Mouse (Mus musculus) lung, postnatal 0 days (tissue): ENCODE measurements at regions not wholly inside any gene's neighbourhood (a gene's known extent, or its start where the extent isn't known, plus 50 kb on each side); places are given as distances from the start of the nearest gene placed in this dataset. TPM values are rescaled to one million over a fixed set of nuclear protein-coding genes. Genes with fewer than 3 reads are reported as not detected.

ENCODE experiments used
- ATAC-seq: fragments of 200-750 bp; cut with Nextera tagmentation; 2 replicates; pipeline ENCODE4 v1.8.0; 2017; ENCODE audit warnings: moderate library complexity
- DNase-seq: peaks from one replicate; pipeline ENCODE4 v3.0.0-alpha.2; 2016; ENCODE audit warnings: low spot score
- H3K27ac ChIP-seq: fragments of 300-500 bp; sonication (generic); 2 replicates; pipeline ENCODE4 v1.5.1; 2014; ENCODE audit warnings: antibody characterized with exemption, mild to moderate bottlenecking, low read length, mixed read lengths
- H3K27me3 ChIP-seq: fragments of 300-500 bp; sonication (generic); replicated peaks from 2 replicates; pipeline ENCODE4 v1.6.1; 2014; ENCODE audit warnings: low read length, mixed read lengths; ENCODE audit not compliant: insufficient read depth
- H3K36me3 ChIP-seq: fragments of 300-500 bp; sonication (generic); 2 replicates; pipeline ENCODE4 v1.6.1; 2014; ENCODE audit warnings: low read length, mixed read lengths; ENCODE audit not compliant: insufficient read depth
- H3K4me1 ChIP-seq: fragments of 300-500 bp; sonication (generic); 2 replicates; pipeline ENCODE4 v1.6.1; 2014; ENCODE audit warnings: antibody characterized with exemption, low read depth, low read length, mixed read lengths; ENCODE audit not compliant: insufficient read depth
- H3K4me2 ChIP-seq: fragments of 300-500 bp; sonication (generic); replicated peaks from 2 replicates; pipeline ENCODE4 v1.6.1; 2014; ENCODE audit warnings: low read depth, mild to moderate bottlenecking, low read length, moderate library complexity, mixed read lengths
- H3K4me3 ChIP-seq: fragments of 300-500 bp; sonication (generic); 2 replicates; pipeline ENCODE4 v1.5.1; 2014; ENCODE audit warnings: low read depth, low read length
- H3K9ac ChIP-seq: fragments of 300-500 bp; sonication (generic); replicated peaks from 2 replicates; pipeline ENCODE4 v1.6.1; 2014; ENCODE audit warnings: low read depth, mild to moderate bottlenecking
- H3K9me3 ChIP-seq: fragments of 300-500 bp; sonication (generic); 2 replicates; pipeline ENCODE4 v1.6.1; 2016; ENCODE audit warnings: low read length, mixed read lengths
- CTCF ChIP-seq: IDR thresholded peaks from 2 replicates; pipeline ENCODE4 v1.5.1; 2016; ENCODE audit warnings: antibody characterized with exemption, mild to moderate bottlenecking
- EP300 ChIP-seq: IDR thresholded peaks from 2 replicates; pipeline ENCODE4 v1.6.1; 2016; ENCODE audit warnings: antibody characterized with exemption, mild to moderate bottlenecking, control low read depth
- WGBS: fragments of 180-500 bp; shearing (Covaris S2); extraction: QIAGEN DNeasy Blood & Tissue Kit; methylation state at CpG from one replicate; pipeline ENCODE4 v1.1.7; 2014; 5-methylcytosine and 5-hydroxymethylcytosine counted together
- microRNA-seq: library from miRNA; unstranded; fragments of <30 nt; microRNA quantifications from one replicate; pipeline ENCODE4, GENCODE M21; 2016

GRCm38 (mm10) chr10:85320971-85321370, 65.6 kb upstream of the Btbd11 start:
- ATAC-seq (no peak), DNase-seq (no peak)
- Histone ChIP-seq H3K36me3 (no peaks in the 10 kb centered on the region), H3K4me1 (no peaks in the 10 kb centered on the region), H3K27ac (no peak overlapping the region), H3K9ac (no peak overlapping the region), H3K4me2 (no peak overlapping the region), H3K4me3 (no peak overlapping the region), H3K9me3 (no peaks in the 10 kb centered on the region), H3K27me3 (no peaks in the 10 kb centered on the region)
- TF ChIP-seq EP300 (no peak), CTCF (no peak)
- 39% methylated on average over 1 of the region's 1 CpGs for WGBS

- Histone ChIP-seq H3K4me3 (no peak overlapping the region), H3K9ac (no peak overlapping the region), H3K27me3 (no peaks in the 10 kb centered on the region), H3K9me3 (no peaks in the 10 kb centered on the region), H3K4me2 (no peak overlapping the region), H3K27ac (no peak overlapping the region), H3K4me1 (no peaks in the 10 kb centered on the region), H3K36me3 (no peaks in the 10 kb centered on the region)
- ATAC-seq = no peak
- DNase-seq = no peak
- no peak for TF ChIP-seq CTCF
- no peak for TF ChIP-seq EP300
- 78% methylated on average over 3 of the region's 3 CpGs for WGBS
These were observed 64.3 kb upstream of the Btbd11 start for GRCm38 (mm10) chr10:85322280-85322679.

DNA sequence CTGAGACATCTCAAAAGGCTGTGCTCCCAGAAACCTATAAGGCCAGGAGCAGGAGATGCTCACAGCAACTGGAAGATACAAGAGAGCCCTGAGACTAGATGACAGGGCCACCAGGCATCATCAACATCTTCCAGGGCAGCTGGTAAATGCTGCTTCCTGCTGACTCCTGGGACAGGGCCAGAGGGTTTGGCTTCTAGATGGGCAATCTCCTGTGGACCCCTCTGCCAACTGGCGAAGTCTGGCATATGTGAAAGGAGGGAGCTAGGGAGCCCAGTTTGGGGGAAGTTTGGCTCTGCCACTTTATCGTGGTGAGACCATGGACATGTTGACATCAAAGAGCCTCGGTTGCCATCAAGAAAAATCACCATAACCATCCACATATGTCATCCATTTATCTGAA, 57.2 kb upstream of the Btbd11 start:
- no peak overlapping the region for H3K27ac ChIP-seq
- WGBS = 86% methylated on average over 3 of the region's 3 CpGs
- no peak overlapping the region for H3K4me3 ChIP-seq
- no peak for ATAC-seq
- no peaks in the 10 kb centered on the region for H3K4me1 ChIP-seq
- DNase-seq = no peak
- no peaks in the 10 kb centered on the region for H3K36me3 ChIP-seq
- H3K4me2 ChIP-seq = no peak overlapping the region
- H3K9ac ChIP-seq = no peak overlapping the region
- no peaks in the 10 kb centered on the region for H3K9me3 ChIP-seq
- no peaks in the 10 kb centered on the region for H3K27me3 ChIP-seq
- TF ChIP-seq CTCF (no peak), EP300 (no peak)

DNA sequence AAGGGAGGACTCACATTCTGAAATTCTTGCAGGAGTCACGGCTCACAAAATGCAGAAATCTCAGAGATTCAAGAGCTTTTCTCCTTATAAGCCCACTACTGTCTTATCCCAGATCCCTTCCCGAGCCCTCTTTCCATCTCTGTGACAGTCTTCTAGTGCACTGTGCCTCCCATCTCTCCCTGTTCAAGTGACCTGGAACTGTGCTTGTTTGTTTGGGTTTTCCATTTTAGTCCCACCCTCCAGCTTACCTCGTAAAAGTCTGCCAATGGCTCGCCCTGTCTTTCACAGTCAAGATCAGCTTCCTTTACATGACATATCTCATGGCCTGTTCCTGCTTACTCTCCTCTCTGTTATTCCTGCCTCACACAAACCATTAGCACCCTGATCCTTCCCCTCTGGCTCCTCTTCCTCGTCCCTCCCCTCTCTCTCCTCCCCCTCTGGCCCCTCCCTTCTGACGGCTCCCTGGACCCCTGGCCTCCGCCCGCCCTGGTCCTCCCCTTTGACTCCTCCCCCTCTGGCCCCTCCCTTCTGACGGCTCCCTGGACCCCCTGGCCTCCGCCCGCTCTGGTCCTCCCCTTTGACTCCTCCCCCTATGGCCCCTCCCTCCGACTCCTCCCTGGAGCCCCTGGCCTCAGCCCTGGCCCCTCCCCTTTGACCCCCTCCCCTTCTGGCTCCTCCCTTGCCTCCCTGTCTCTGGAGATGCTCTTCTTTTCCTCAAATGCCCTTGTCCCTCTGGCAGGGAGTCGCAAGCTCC, 55.5 kb upstream of the Btbd11 start:
- ATAC-seq = peak; percentile 38
- WGBS = 9% methylated on average over 13 of the region's 13 CpGs
- Histone ChIP-seq H3K4me2 (no peak overlapping the region), H3K9me3 (no peaks in the 10 kb centered on the region), H3K4me1 (no peaks in the 10 kb centered on the region), H3K27me3 (no peaks in the 10 kb centered on the region), H3K9ac (no peak overlapping the region), H3K36me3 (no peaks in the 10 kb centered on the region), H3K27ac (no peak overlapping the region), H3K4me3 (no peak overlapping the region)
- peak; percentile 11 for DNase-seq
- no peak for TF ChIP-seq EP300
- TF ChIP-seq CTCF = no peak

Small RNA genes in the stretch of these regions (microRNA-seq; reads per million reads assigned to microRNA genes)
- gene Gm27392 = not detected
